Mouse (Mus musculus) midbrain, embryonic 11.5 days (tissue): Measurements from ENCODE around the gene Gm26897. TPM values are rescaled to one million over a fixed set of nuclear protein-coding genes. Genes with fewer than 3 reads are reported as not detected.

Experiments
- ATAC-seq: fragments of 200-750 bp; cut with Nextera tagmentation; 2 replicates; pipeline ENCODE4 v1.8.0; 2017; ENCODE audit warnings: moderate TSS enrichment, moderate library complexity; ENCODE audit not compliant: low FRiP score
- DNase-seq: peaks from one replicate; pipeline ENCODE4 v3.0.0; 2015; ENCODE audit warnings: low spot score; ENCODE audit errors: missing footprints
- H3K27ac ChIP-seq: fragments of 300-500 bp; sonication (generic); 2 replicates; pipeline ENCODE4 v1.5.1; 2014; ENCODE audit warnings: low read depth, low read length
- H3K27me3 ChIP-seq: fragments of 300-500 bp; sonication (generic); 2 replicates; pipeline ENCODE4 v1.6.1; 2014; ENCODE audit warnings: mild to moderate bottlenecking, low read length, moderate library complexity, mixed read lengths; ENCODE audit not compliant: control insufficient read depth, insufficient read depth
- H3K36me3 ChIP-seq: fragments of 300-500 bp; sonication (generic); 2 replicates; pipeline ENCODE4 v1.6.1; 2014; ENCODE audit warnings: mild to moderate bottlenecking, low read length, moderate library complexity, mixed read lengths; ENCODE audit not compliant: control insufficient read depth, insufficient read depth
- H3K4me1 ChIP-seq: fragments of 300-500 bp; sonication (generic); 2 replicates; pipeline ENCODE4 v1.6.1; 2014; ENCODE audit warnings: low read length; ENCODE audit not compliant: control insufficient read depth, insufficient read depth
- H3K4me2 ChIP-seq: fragments of 300-500 bp; sonication (generic); 2 replicates; pipeline ENCODE4 v1.6.1; 2014; ENCODE audit warnings: mild to moderate bottlenecking, moderate library complexity
- H3K4me3 ChIP-seq: fragments of 300-500 bp; sonication (generic); 2 replicates; pipeline ENCODE4 v1.5.1; 2014; ENCODE audit warnings: low read depth, low read length
- H3K9ac ChIP-seq: fragments of 300-500 bp; sonication (generic); 2 replicates; pipeline ENCODE4 v1.6.1; 2014; ENCODE audit warnings: low read length
- H3K9me3 ChIP-seq: fragments of 300-500 bp; sonication (generic); 2 replicates; pipeline ENCODE4 v1.6.1; 2016; ENCODE audit warnings: low read length; ENCODE audit not compliant: control insufficient read depth
- WGBS: fragments of 180-500 bp; shearing (Covaris S2); extraction: QIAGEN DNeasy Blood & Tissue Kit; methylation state at CpG from one replicate; pipeline ENCODE4 v1.1.7; 2014; 5-methylcytosine and 5-hydroxymethylcytosine counted together
- polyA plus RNA-seq: library from polyadenylated mRNA; unstranded; fragments of >200 nt; fragmentation: Nextera tagmentation; extraction: Ambion mirVana; gene quantifications from 2 replicates; pipeline ENCODE4 v1.2.1, GENCODE M21; 2014

Gene Gm26897
- polyA plus RNA-seq, 1 experiment from 2014 or later, result not detected

DNA sequence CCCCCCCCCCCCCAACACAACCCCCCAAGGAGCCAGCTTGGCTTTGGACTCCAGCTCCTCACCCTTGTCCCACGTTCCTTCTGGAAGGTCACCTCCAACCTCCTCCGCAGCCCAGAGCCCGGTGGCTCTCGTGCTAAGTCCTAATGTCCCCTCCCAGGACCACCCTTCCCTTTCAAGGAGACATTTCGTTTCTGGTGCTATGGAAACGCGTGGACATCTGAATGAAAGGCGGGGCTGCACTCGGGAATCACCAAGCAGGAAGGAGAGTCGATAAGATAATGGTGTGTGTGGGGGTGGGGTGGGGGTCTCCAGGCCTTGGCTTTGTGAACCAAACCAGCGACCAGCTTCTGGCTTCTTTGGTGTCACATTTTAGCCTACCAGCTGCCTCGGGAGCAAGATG lies 27.9 kb downstream of the Gm26897 start:
- H3K4me3 ChIP-seq, result peak overlapping the region; percentile 27

DNA sequence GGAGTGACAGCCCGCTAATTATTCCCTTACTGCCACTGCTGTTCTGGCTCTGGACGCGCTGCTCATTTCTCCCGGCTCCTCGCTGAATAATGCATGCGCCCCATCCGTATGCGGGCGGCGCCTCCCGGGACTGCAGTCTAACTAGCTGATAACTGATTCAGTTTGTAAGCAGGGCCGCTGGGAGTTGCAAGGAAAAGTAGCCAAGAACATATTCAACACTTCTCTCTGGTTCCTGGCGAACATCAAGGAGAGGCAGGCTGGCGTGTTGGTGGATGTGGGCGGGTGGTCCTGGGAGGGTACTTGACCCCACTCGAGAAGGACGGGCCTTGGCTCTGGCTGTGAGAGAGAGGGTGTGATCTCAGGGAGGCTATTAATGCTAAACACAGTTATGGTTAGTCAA lies 28.4 kb downstream of the Gm26897 start:
- ATAC-seq, result peak; percentile 85
- H3K4me2 ChIP-seq, result peak overlapping the region; percentile 55
- peaks cover 22% of the 10 kb centered on the region for H3K4me1 ChIP-seq
- 5% methylated on average over 17 of the region's 17 CpGs for WGBS
- H3K27ac ChIP-seq, result peak overlapping the region; percentile 90
- H3K27me3 ChIP-seq, result no peaks in the 10 kb centered on the region; the same call in 1 of the 2 replicates
- peak overlapping the region; percentile 54 for H3K9ac ChIP-seq
- no peaks in the 10 kb centered on the region; the same call in 1 of the 2 replicates for H3K9me3 ChIP-seq
- H3K36me3 ChIP-seq, result no peaks in the 10 kb centered on the region
- DNase-seq, result peak; percentile 93
- H3K4me3 ChIP-seq, result no peak overlapping the region

More for the DNA sequence above, 27.9 kb downstream of the Gm26897 start:
- under 1% methylated on average over 12 of the region's 12 CpGs for WGBS
- Histone ChIP-seq H3K9me3 (no peaks in the 10 kb centered on the region; the same call in 1 of the 2 replicates), H3K27me3 (no peaks in the 10 kb centered on the region; the same call in 1 of the 2 replicates), H3K36me3 (no peaks in the 10 kb centered on the region), H3K4me2 (peak overlapping the region; percentile 55), H3K4me1 (peaks cover 22% of the 10 kb centered on the region), H3K9ac (peak overlapping the region; percentile 54), H3K27ac (peak overlapping the region; percentile 90)
- DNase-seq (peak; percentile 97), ATAC-seq (peak; percentile 80)

DNA sequence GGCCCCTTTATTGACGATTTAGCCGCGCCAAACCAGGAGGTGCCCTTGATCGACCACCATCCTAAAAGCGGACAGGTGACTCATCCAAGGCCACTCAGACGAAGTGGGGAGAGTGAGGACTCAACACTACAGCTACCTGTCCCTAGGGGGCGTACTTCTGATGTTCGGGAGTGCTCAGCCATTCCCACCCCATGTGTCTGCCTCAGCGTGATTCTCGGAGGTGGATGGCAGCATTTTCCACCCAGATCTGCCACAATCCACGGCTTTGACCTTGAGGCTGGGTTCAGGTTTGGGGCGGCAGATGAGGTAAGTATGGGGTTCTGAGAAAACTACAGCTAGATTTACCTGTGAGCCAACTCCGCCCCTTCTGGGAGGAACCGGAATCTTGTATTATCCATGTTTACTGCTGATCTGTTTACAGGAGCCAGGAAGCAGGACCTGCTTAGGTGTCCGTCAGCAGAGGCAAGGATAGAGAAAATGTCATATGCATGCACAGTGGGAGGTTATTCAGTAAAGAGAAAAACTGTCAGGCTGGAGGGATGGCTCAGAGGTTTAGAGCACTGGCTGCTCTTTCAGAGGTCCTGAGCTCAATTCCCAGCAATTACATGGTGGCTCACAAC lies 32.1 kb downstream of the Gm26897 start:
- no peaks in the 10 kb centered on the region; the same call in 1 of the 2 replicates for H3K27me3 ChIP-seq
- no peaks in the 10 kb centered on the region for H3K9me3 ChIP-seq

GRCm38 (mm10) chr5:111766696-111767095 lies 33.0 kb downstream of the Gm26897 start:
- Histone ChIP-seq H3K4me1 (peaks cover 23% of the 10 kb centered on the region), H3K9ac (no peak overlapping the region), H3K9me3 (no peaks in the 10 kb centered on the region), H3K4me2 (no peak overlapping the region), H3K27ac (no peak overlapping the region), H3K36me3 (no peaks in the 10 kb centered on the region), H3K27me3 (no peaks in the 10 kb centered on the region; the same call in 1 of the 2 replicates), H3K4me3 (no peak overlapping the region)
- no peak for DNase-seq
- WGBS, result 88% methylated on average over 4 of the region's 4 CpGs
- no peak for ATAC-seq

More for the DNA sequence above, 32.1 kb downstream of the Gm26897 start:
- 74% methylated on average over 15 of the region's 15 CpGs for WGBS
- no peaks in the 10 kb centered on the region for H3K36me3 ChIP-seq
- no peak overlapping the region for H3K27ac ChIP-seq
- H3K4me2 ChIP-seq, result no peak overlapping the region
- H3K4me1 ChIP-seq, result peaks cover 27% of the 10 kb centered on the region
- ATAC-seq (no peak), DNase-seq (no peak)
- H3K4me3 ChIP-seq, result no peak overlapping the region
- no peak overlapping the region for H3K9ac ChIP-seq

DNA sequence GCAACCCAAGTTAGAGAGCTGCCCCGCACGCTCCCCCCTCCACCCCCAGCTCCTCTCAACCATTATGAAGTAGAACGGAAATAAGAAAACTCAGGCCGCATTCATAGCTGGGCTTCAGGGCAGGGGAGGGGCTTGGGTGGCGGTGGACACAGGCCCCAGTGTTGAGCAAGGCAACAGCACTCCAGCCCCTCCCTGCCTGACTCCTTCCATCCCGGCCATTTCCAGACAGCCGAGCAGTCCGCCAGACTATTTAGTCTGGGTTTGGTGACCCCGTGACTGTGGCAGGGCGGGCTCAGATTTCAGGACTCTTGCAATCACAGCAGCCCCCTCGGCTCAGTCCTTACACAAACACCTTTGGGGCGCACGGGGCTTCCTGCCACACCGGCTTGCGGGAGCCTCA lies 36.5 kb downstream of the Gm26897 start:
- Histone ChIP-seq H3K4me1 (peaks cover 18% of the 10 kb centered on the region), H3K4me2 (peak overlapping the region; percentile 8), H3K27ac (no peak overlapping the region; the same call in 1 of the 2 replicates), H3K9ac (peak overlapping the region; percentile 28; the same call in 1 of the 2 replicates), H3K9me3 (no peaks in the 10 kb centered on the region), H3K27me3 (no peaks in the 10 kb centered on the region; the same call in 1 of the 2 replicates), H3K4me3 (no peak overlapping the region), H3K36me3 (no peaks in the 10 kb centered on the region)
- DNase-seq, result peak; percentile 89
- ATAC-seq, result peak; percentile 75
- WGBS, result 7% methylated on average over 15 of the region's 15 CpGs

DNA sequence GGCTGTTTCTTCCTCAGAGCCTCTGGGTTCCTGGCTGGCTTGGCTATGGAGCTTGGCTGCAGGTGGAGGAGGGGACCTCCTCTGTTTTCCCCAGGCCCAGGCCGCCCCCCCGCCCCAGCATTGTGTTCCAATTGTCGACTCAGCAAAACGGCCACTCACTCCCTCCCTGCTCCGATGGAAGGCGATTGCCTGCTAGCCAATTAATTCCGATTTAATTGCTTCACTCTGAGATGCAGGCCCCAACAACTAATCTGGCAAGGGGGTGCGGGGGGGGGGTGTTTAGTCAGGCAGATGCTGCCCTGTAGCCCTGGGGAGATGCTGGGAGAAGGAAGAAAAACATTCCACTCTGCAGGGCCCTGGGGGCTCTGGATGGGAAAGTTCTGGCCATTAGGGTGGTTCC lies 38.4 kb downstream of the Gm26897 start:
- ATAC-seq (peak; percentile 38; the same call in 1 of the 2 replicates), DNase-seq (peak; percentile 86)
- H3K4me2 ChIP-seq, result no peak overlapping the region
- no peak overlapping the region for H3K9ac ChIP-seq
- no peak overlapping the region for H3K4me3 ChIP-seq
- H3K27me3 ChIP-seq, result no peaks in the 10 kb centered on the region; the same call in 1 of the 2 replicates
- no peaks in the 10 kb centered on the region for H3K36me3 ChIP-seq
- H3K4me1 ChIP-seq, result peaks cover 18% of the 10 kb centered on the region
- H3K9me3 ChIP-seq, result no peaks in the 10 kb centered on the region
- WGBS, result 6% methylated on average over 8 of the region's 8 CpGs
- H3K27ac ChIP-seq, result no peak overlapping the region

DNA sequence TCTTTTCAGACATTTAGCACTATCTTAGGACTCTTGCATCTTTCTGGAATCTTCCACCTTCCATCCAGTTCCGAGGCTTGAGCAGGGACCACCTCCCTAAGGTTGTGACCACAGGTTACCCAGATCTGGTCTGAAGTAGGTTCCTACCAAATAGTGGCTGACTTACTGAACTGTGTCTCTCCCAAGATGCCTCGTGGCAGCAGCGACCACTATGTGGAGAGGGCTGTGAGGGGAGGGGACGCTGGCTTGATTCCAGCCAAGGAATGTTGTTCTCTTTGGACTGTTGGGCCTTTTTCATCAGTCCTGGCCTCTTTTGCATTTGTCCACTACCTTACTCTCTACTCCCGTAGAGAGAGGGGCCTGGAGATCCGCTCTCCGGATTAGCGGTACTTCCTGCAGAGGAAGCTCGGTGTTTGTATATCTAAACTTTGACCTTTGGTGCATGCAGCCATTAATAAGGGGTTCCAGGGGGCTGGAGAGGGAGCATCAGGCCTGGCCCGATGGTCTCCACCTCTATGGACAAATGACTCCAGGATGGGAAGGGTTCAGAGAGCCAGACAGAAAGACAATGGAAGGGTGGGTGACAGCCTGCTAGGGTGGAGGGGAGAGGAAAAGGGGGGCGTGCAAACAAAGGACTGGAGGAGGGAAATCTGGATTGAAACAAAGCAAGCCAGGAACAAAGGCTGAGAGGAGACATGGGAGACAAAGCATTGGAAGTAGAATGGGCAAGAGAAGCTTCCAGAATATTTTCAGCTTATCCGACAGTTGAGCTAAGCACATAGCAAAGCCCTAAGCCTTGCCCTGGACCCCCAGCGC lies 39.1 kb downstream of the Gm26897 start:
- no peak overlapping the region for H3K4me3 ChIP-seq
- no peaks in the 10 kb centered on the region for H3K9me3 ChIP-seq
- no peak overlapping the region for H3K9ac ChIP-seq
- DNase-seq (peak; percentile 90), ATAC-seq (0 out of 2 replicates have a peak, but pooled peaks have one; percentile 4)
- no peaks in the 10 kb centered on the region for H3K36me3 ChIP-seq
- no peak overlapping the region for H3K4me2 ChIP-seq
- 0 out of 2 replicates have a peak overlapping the region, but pooled peaks have one; percentile 5 for H3K27ac ChIP-seq
- 23% methylated on average over 13 of the region's 13 CpGs for WGBS
- H3K4me1 ChIP-seq, result peaks cover 18% of the 10 kb centered on the region
- H3K27me3 ChIP-seq, result no peaks in the 10 kb centered on the region; the same call in 1 of the 2 replicates

GRCm38 (mm10) chr5:111773407-111773733 lies 39.6 kb downstream of the Gm26897 start:
- no peak overlapping the region for H3K4me3 ChIP-seq
- ATAC-seq (peak; percentile 41; the same call in 1 of the 2 replicates), DNase-seq (peak; percentile 76)
- no peak overlapping the region for H3K27ac ChIP-seq
- H3K9ac ChIP-seq, result no peak overlapping the region
- no peak overlapping the region for H3K4me2 ChIP-seq
- no peaks in the 10 kb centered on the region; the same call in 1 of the 2 replicates for H3K27me3 ChIP-seq
- no peaks in the 10 kb centered on the region for H3K36me3 ChIP-seq
- no peaks in the 10 kb centered on the region for H3K9me3 ChIP-seq
- whole genome bisulfite sequencing, result 42% methylated on average over 5 of the region's 5 CpGs
- H3K4me1 ChIP-seq, result peaks cover 18% of the 10 kb centered on the region

GRCm38 (mm10) chr5:111776246-111776645 lies 42.5 kb downstream of the Gm26897 start:
- peaks cover 11% of the 10 kb centered on the region for H3K4me1 ChIP-seq
- no peaks in the 10 kb centered on the region for H3K36me3 ChIP-seq
- ATAC-seq (no peak), DNase-seq (no peak)
- H3K4me3 ChIP-seq, result no peak overlapping the region
- no peak overlapping the region for H3K27ac ChIP-seq
- no peaks in the 10 kb centered on the region; the same call in 1 of the 2 replicates for H3K27me3 ChIP-seq
- no peak overlapping the region for H3K4me2 ChIP-seq
- 85% methylated on average over 6 of the region's 6 CpGs for WGBS
- no peak overlapping the region for H3K9ac ChIP-seq
- no peaks in the 10 kb centered on the region for H3K9me3 ChIP-seq
